Mouse (Mus musculus): ENCODE data around the gene Cmtm1.

- TF ChIP-seq EP300 (IDR thresholded peaks at IDR 0.05; ENCODE audit: low read depth) (no peak), CTCF (IDR thresholded peaks at IDR 0.05; ENCODE audit: low read depth) (no peak)
Measured at GRCm38 (mm10) chr8:104332665-104333631, 23.0 kb upstream of the Cmtm1 start.

Measured in liver, embryonic 14.5 days (tissue).